Mouse (Mus musculus) cerebellum, adult 2 months (tissue): ENCODE data around the gene Skap2. TPM values are rescaled to one million over a fixed set of nuclear protein-coding genes. Genes with fewer than 3 reads are reported as not detected.

Source experiments
- DNase-seq, 2 experiments: peaks; one replicate each; pipeline ENCODE4 v3.0.0; 2021
- H3K27ac ChIP-seq: fragments of 200-500 bp; 2 replicates; pipeline ENCODE4 v1.5.1; 2012; ENCODE audit warnings: low read length, control low read depth, inconsistent platforms; ENCODE audit not compliant: insufficient read depth
- H3K27me3 ChIP-seq: fragments of 200-500 bp; 2 replicates; pipeline ENCODE4 v1.6.1; 2012; ENCODE audit warnings: inconsistent platforms, mild to moderate bottlenecking, low read length, moderate library complexity; ENCODE audit not compliant: control insufficient read depth, insufficient read depth
- H3K4me1 ChIP-seq: fragments of 200-500 bp; 2 replicates; pipeline ENCODE4 v1.6.1; 2011; ENCODE audit warnings: low read length; ENCODE audit not compliant: control insufficient read depth, insufficient read depth
- H3K4me3 ChIP-seq: fragments of 200-500 bp; replicated peaks from 2 replicates; pipeline ENCODE3; 2011; ENCODE audit warnings: mild to moderate bottlenecking, low read depth, low read length, control low read depth; ENCODE audit not compliant: insufficient read depth
- CTCF ChIP-seq: fragments of 200-500 bp; IDR thresholded peaks from 2 replicates; pipeline ENCODE4 v1.5.1; 2011; ENCODE audit warnings: low read depth, mild to moderate bottlenecking, control low read depth, low read length, moderate library complexity, borderline replicate concordance; ENCODE audit not compliant: insufficient read depth
- POLR2A ChIP-seq: fragments of 200-500 bp; IDR thresholded peaks from 2 replicates; pipeline ENCODE4 v1.6.1; 2011; ENCODE audit warnings: low read length, control low read depth, borderline replicate concordance; ENCODE audit not compliant: insufficient read depth
- WGBS: fragments of 180-500 bp; shearing (Covaris S2); methylation state at CpG from one replicate; pipeline ENCODE4 v1.1.7; 2018; 5-methylcytosine and 5-hydroxymethylcytosine counted together
- polyA plus RNA-seq: library from polyadenylated mRNA; depleted of rRNA; stranded (reverse); fragments of >200 nt; gene quantifications from 2 replicates; pipeline ENCODE4 v1.2.3, GENCODE M21; 2012; rRNA removed

The Skap2 gene
- polyA plus RNA-seq = 13.7 and 19.2 TPM in 2 replicates

DNA sequence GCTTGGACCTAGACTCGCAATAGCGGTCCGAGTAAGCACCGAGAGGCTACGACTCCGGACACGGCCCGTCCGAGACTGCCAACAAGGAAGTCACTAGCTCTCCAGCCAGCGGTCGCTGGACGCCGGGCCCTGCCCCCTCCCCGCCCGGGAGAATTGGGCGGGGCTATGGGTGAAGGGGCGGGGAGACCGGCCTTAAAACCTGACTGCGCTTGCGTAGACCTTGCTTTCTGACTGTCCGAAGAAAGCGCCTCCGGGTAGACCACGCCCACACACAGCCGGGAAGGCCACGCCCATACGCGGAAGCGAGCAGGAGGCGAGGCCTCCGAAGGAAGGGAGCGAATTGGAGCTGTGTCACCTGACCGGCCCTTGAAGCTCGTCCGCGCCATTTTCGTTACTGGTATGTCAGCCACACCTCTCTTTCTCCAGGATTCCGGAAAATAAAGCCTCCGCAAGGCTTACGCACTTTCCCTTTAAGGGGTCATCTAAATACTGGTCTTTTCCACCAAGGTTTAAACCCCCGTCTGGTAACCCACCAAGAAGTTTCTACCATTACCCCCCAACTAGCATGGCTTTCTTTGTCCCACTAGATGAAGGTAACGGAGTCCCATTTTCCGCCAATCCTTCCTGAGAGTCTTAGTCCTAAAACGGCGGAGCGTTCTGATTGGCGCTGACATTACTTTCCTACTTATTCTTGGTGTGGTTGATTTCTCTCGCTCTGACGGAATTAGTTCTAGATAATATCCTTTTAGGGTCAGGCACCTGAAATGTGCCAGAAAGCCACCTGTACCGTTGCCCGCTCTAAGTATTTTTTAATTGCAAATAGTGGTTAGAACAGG is at the start of gene Skap2:
TSS of gene Skap2 (minus strand) at position 141 of the 836 bp plus-strand sequence.
- Histone ChIP-seq H3K4me3 (peak within 1 kb of the TSS; percentile 69), H3K27me3 (no peaks in the 10 kb centered on the region; the same call in 1 of the 2 replicates)

DNA sequence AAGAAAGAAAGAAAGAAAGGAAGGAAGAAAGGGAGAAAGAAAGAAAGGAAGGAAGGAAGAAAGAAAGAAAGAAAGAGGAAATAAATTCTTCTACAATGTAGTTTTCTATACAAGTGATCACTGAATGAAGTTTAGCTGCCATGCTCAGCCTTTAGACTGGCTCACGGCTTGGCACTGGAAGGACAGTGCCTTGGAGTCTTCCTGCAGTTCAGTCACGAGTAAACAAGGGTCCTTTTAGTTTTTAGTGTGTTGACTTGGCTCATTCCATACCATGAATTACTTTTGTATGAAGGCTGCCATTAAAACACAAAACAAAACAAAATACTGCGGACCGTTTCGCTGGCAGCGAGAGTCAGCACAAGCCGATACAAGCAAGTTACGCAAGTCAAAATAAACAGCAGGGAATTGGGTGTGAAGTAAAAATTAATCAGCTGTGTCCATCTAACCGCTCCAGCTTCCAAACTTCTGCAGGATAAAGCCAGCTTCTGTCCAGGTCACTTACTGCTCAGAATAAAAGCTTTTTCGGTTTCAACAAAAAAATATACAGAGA is 46.6 kb upstream of the Skap2 start:
- H3K27me3 ChIP-seq = no peaks in the 10 kb centered on the region
- WGBS = 22% methylated on average over 10 of the region's 10 CpGs
- H3K4me3 ChIP-seq = no peak overlapping the region
- no peak overlapping the region for H3K27ac ChIP-seq
- no peaks in the 10 kb centered on the region for H3K4me1 ChIP-seq
- no peak for DNase-seq
- TF ChIP-seq POLR2A (no peak), CTCF (no peak)

More for the DNA sequence above, at the start of gene Skap2:
- TF ChIP-seq CTCF (no peak), POLR2A (no peak)
- 2% methylated on average over 50 of the region's 51 CpGs for WGBS
- peak; percentile 94 to 95 for DNase-seq
- Histone ChIP-seq H3K27ac (no peak within 1 kb of the TSS), H3K4me1 (no peaks in the 10 kb centered on the region)

DNA sequence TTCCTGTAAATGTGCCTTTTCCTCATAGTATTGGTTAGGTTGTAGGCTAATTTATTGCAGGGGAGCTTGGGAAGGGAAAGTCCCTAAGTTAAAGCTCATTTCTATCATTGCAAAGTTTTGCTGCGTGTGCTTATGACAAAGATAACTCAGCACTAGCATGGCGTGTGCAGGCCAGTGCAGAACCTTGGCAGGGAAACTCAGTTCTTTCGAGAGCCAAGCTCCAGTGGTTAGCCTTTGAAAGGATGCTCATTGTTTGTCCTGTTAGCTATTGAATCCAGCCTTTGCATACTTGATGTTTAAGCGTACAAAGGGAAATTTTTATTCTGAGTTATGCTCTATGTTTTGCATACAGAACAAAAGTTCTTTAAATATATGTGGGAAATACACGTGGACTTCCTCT is 45.8 kb upstream of the Skap2 start:
- peak in 1 of 2 experiments; percentile 17 for DNase-seq
- Histone ChIP-seq H3K27ac (no peak overlapping the region), H3K4me3 (no peak overlapping the region), H3K4me1 (no peaks in the 10 kb centered on the region), H3K27me3 (no peaks in the 10 kb centered on the region)
- 37% methylated on average over 5 of the region's 5 CpGs for WGBS
- TF ChIP-seq CTCF (no peak), POLR2A (no peak)

DNA sequence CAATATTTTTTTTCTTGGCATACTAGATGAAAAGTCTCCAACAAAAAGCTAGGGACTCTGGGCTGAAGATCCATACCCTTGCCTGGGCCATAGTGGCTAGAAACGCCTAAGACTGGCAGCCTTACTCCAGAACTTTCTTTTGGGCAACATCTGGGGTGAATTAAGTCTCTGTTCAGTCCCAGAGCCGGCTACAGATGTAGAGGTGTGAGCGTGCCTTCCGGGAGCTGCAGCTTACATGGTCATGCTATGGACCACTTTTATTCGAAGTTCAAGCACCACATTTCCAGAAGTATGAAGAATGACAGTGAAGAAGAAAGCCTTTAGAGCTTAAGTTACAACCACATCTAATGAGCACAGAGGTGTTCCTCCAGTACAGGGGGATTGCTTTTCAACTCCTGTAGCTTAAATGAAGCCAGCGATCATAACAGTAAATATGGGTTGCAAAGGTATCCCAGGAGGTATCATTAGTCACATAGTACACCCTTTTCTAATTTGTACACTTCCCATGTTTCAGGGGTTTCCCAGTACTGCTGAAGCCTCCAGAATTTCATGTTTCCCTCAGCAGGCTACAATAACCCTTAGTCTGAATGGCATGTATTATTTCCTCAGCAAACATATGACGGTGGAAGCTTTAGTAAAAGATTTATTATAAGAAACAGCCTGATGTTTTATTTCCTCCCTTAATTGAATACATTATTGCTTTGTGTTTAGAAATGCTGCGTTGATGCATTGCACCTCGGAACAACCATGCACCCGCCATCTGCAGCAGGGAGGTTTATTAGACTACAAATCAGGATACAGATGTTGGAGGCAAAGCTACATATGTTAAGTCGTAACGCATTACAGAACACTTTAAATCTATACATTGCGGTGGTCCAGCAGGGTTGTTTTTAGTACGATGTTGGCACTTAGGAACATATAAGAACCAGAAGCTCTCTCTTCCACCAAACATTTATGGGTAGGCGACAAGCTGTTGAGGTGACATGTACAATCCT is 41.5 kb upstream of the Skap2 start:
- no peak overlapping the region for H3K4me3 ChIP-seq
- 91% methylated on average over 15 of the region's 15 CpGs for WGBS

DNA sequence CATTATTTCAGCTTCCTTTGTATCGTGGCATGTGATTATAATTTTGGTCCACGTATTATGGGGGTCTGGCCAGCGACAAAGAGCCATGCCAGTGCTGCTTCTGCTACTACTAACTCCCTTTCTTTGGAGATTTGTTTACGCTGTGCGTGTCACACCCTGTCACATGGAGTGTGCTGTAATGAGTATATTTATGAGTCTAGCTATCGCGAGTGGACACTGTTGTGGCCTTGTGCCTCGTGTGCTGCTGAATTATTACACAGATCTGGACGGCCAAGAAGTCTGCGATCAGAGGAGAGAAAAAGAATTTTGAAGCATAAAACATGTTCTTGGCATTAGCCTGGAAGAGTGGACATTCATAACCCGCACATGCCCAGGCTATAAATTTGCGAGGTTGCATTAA is 37.7 kb upstream of the Skap2 start:
- Histone ChIP-seq H3K27ac (no peak overlapping the region), H3K27me3 (no peaks in the 10 kb centered on the region), H3K4me1 (no peaks in the 10 kb centered on the region), H3K4me3 (no peak overlapping the region)
- WGBS = 84% methylated on average over 12 of the region's 12 CpGs
- TF ChIP-seq POLR2A (no peak), CTCF (no peak)
- no peak for DNase-seq

More for the DNA sequence above, 41.5 kb upstream of the Skap2 start:
- Histone ChIP-seq H3K4me1 (no peaks in the 10 kb centered on the region), H3K27ac (no peak overlapping the region), H3K27me3 (no peaks in the 10 kb centered on the region)
- TF ChIP-seq POLR2A (no peak), CTCF (no peak)
- no peak for DNase-seq

DNA sequence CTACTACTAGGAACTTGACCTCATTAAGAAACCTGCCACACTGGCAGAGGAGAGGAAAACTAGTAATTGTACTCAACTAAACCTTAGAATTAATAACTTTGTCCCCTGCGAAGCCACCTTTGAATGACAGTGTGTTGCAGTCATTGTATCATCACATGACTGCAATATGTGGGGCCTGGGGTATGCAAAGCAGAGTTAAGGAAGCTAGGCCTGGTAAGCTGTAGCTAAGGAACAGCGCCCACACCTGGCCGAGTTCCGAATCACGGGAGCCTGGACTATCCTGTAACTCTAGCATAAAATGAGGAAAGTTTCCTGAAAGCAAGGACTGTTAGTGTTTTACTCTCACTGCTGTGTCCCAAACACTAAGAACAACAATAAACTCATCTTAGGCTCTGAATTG is 33.2 kb upstream of the Skap2 start:
- H3K4me1 ChIP-seq = no peaks in the 10 kb centered on the region
- H3K4me3 ChIP-seq = no peak overlapping the region
- H3K27ac ChIP-seq = no peak overlapping the region
- WGBS = 55% methylated on average over 5 of the region's 5 CpGs
- TF ChIP-seq CTCF (no peak), POLR2A (no peak)
- no peaks in the 10 kb centered on the region for H3K27me3 ChIP-seq
- DNase-seq = no peak

DNA sequence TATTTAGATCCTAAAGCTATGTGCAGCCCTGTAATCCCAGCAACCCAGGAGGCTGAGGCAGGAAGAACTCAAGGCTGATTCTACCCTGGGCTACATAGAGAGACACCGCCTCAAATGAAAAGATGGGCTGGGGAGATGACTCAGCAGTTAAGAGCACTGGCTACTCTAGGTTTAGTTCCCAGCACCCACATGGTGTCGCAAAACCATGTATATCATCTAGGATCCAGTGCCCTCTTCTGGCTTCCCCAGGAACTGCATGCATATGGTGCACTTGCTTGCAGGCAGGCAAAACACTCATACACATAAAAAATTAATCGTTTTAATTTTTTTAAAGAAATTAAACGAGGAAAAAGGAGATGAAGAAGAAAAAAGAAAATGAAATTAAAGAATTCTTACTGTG is 23.7 kb upstream of the Skap2 start:
- no peak overlapping the region for H3K27ac ChIP-seq
- H3K4me3 ChIP-seq = no peak overlapping the region
- H3K4me1 ChIP-seq = no peaks in the 10 kb centered on the region
- WGBS = 84% methylated on average over 4 of the region's 4 CpGs
- H3K27me3 ChIP-seq = no peaks in the 10 kb centered on the region
- TF ChIP-seq POLR2A = no peak
- no peak for DNase-seq
